Comparison of ENCODE assay signal across 11 mouse cellular contexts in the genomic region with DNA sequence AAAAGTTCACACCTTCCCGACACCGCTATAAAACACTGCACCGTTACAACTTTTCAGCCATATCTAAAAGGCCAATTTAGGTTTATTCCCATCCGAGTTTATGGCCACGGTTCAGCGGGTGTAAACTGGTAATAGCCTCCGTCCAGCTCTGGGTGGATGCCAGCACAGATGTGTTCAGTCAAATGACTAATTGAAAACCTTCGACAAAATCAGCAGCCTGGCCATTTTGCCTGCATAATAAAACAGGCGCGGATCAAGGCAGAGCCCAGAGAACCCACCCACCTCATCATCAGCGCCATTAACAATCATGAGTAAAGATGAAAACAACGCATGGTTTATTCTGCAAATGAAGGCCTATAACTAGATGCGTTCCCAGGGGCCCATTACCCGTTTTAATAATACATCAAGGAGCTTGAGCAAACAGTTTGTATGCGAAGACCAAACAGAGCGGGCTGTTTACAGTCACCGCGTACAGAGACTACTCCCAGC.
DNase-seq lines count a peak whose midpoint lies in the region; ATAC-seq and TF ChIP-seq lines count a peak whose summit lies in the region.
"Had no signal": no experiment of that assay in that cellular context is flagged by ENCODE, and none has a peak within 500 bp of the region (broad histone marks: within the 10 kb centered on the region; RNA-seq: fewer than 3 reads in every experiment).

No protein-coding gene starts in this region.

- H3K36me3 ChIP-seq in kidney, embryonic 14.5 days (ENCODE audit: control insufficient read depth, insufficient read depth, low read length) = no peaks in the 10 kb centered on the region
- H3K36me3 ChIP-seq in hindbrain, embryonic 12.5 days = no peaks in the 10 kb centered on the region
- H3K36me3 ChIP-seq in limb, embryonic 12.5 days = no peaks in the 10 kb centered on the region
- no peaks in the 10 kb centered on the region for H3K36me3 ChIP-seq in neural tube, embryonic 15.5 days
- H3K36me3 ChIP-seq: heart, embryonic 10.5 days had no signal

- H3K4me1 ChIP-seq in kidney, embryonic 14.5 days (ENCODE audit: control insufficient read depth, insufficient read depth, low read length) = no peaks in the 10 kb centered on the region
- peaks cover 18% of the 10 kb centered on the region for H3K4me1 ChIP-seq in hindbrain, embryonic 12.5 days
- H3K4me1 ChIP-seq in limb, embryonic 12.5 days (replicated peaks) = peaks cover 30% of the 10 kb centered on the region
- H3K4me1 ChIP-seq in neural tube, embryonic 15.5 days = peaks cover 21% of the 10 kb centered on the region
- peaks cover 3% of the 10 kb centered on the region; the same call in 1 of the 2 replicates for H3K4me1 ChIP-seq in lung, adult 2 months (ENCODE audit: control insufficient read depth, insufficient read depth, low read length)

- no peak overlapping the region for H3K27ac ChIP-seq in kidney, embryonic 14.5 days (ENCODE audit: low read depth, low read length)
- H3K27ac ChIP-seq in hindbrain, embryonic 12.5 days = peak overlapping the region; percentile 25; the same call in 1 of the 2 replicates
- H3K27ac ChIP-seq in limb, embryonic 12.5 days = no peak overlapping the region
- no peak overlapping the region for H3K27ac ChIP-seq in neural tube, embryonic 15.5 days (replicated peaks)

- H3K9ac ChIP-seq in kidney, embryonic 14.5 days (ENCODE audit: low read depth, low read length) = no peak overlapping the region
- H3K9ac ChIP-seq in hindbrain, embryonic 12.5 days = no peak overlapping the region
- no peak overlapping the region for H3K9ac ChIP-seq in limb, embryonic 12.5 days (replicated peaks)
- no peak overlapping the region for H3K9ac ChIP-seq in neural tube, embryonic 15.5 days (replicated peaks)

- ATAC-seq in kidney, embryonic 14.5 days (ENCODE audit: low FRiP score, low TSS enrichment) = no peak
- peak; percentile 78 for ATAC-seq in hindbrain, embryonic 12.5 days (ENCODE audit: low FRiP score)
- peak; percentile 64; the same call in 1 of the 2 replicates for ATAC-seq in limb, embryonic 12.5 days (ENCODE audit: insufficient number of reproducible peaks, insufficient read depth, low FRiP score, low TSS enrichment, low read depth)
- ATAC-seq in neural tube, embryonic 15.5 days (ENCODE audit: low FRiP score) = peak; percentile 80
- no peak for ATAC-seq in frontal cortex, adult (ENCODE audit: low TSS enrichment)
- ATAC-seq in megakaryocyte, adult 5-6 weeks (ENCODE audit: poor library complexity, severe bottlenecking) = no peak

- no peak overlapping the region for H3K4me2 ChIP-seq in kidney, embryonic 14.5 days (replicated peaks; ENCODE audit: low read depth, low read length)
- H3K4me2 ChIP-seq in hindbrain, embryonic 12.5 days (replicated peaks) = no peak overlapping the region
- no peak overlapping the region for H3K4me2 ChIP-seq in limb, embryonic 12.5 days
- peak overlapping the region; percentile 9 for H3K4me2 ChIP-seq in neural tube, embryonic 15.5 days

- 23% methylated on average over 18 of the region's 18 CpGs for WGBS in kidney, embryonic 14.5 days
- WGBS in hindbrain, embryonic 12.5 days = 52% methylated on average over 18 of the region's 18 CpGs
- 17% methylated on average over 18 of the region's 18 CpGs for WGBS in limb, embryonic 12.5 days
- 13% methylated on average over 18 of the region's 18 CpGs for WGBS in neural tube, embryonic 15.5 days
- WGBS in lung, adult 2 months = 81% methylated on average over 18 of the region's 18 CpGs

- peaks cover 66% of the 10 kb centered on the region for H3K27me3 ChIP-seq in kidney, embryonic 14.5 days (ENCODE audit: control insufficient read depth, insufficient read depth, low read length)
- peaks cover 4% of the 10 kb centered on the region; the same call in 1 of the 2 replicates for H3K27me3 ChIP-seq in hindbrain, embryonic 12.5 days
- H3K27me3 ChIP-seq in limb, embryonic 12.5 days = peaks cover 92% of the 10 kb centered on the region
- H3K27me3 ChIP-seq in neural tube, embryonic 15.5 days (replicated peaks) = peaks cover 41% of the 10 kb centered on the region
- H3K27me3 ChIP-seq: CH12.LX had no signal

- TF ChIP-seq CTCF in lung, adult 2 months (IDR thresholded peaks at IDR 0.05; ENCODE audit: insufficient read depth, low read length) = no peak

- peak; percentile 53 for DNase-seq in kidney, postnatal 10 days
- DNase-seq in lung, adult 2 months = no peak

- TF ChIP-seq POLR2A in lung, adult 2 months (IDR thresholded peaks at IDR 0.05; ENCODE audit: borderline replicate concordance, extremely low read depth, low read depth, low read length) = no peak

- no peak overlapping the region for H3K4me3 ChIP-seq in kidney, embryonic 14.5 days (ENCODE audit: low read length)
- no peak overlapping the region for H3K4me3 ChIP-seq in hindbrain, embryonic 12.5 days
- H3K4me3 ChIP-seq in limb, embryonic 12.5 days (replicated peaks) = no peak overlapping the region
- no peak overlapping the region for H3K4me3 ChIP-seq in neural tube, embryonic 15.5 days (replicated peaks)
- no peak overlapping the region for H3K4me3 ChIP-seq in lung, adult 2 months (replicated peaks; ENCODE audit: extremely low read depth, low read depth, low read length)
- H3K4me3 ChIP-seq: heart, embryonic 10.5 days; myocyte had no signal

- H3K9me3 ChIP-seq in kidney, embryonic 14.5 days (ENCODE audit: control insufficient read depth, low read length) = no peaks in the 10 kb centered on the region
- no peaks in the 10 kb centered on the region for H3K9me3 ChIP-seq in hindbrain, embryonic 12.5 days (replicated peaks)
- no peaks in the 10 kb centered on the region for H3K9me3 ChIP-seq in limb, embryonic 12.5 days
- no peaks in the 10 kb centered on the region for H3K9me3 ChIP-seq in neural tube, embryonic 15.5 days (replicated peaks)
- H3K9me3 ChIP-seq: heart, embryonic 10.5 days had no signal

Comparison
In these comparisons a context has a peak if more than half of its experiments do, and no peak if none do; other contexts are left out.
1. ATAC-seq: peak in hindbrain, embryonic 12.5 days (single experiment), limb, embryonic 12.5 days (single experiment) and neural tube, embryonic 15.5 days (single experiment); none in kidney, embryonic 14.5 days (single experiment), frontal cortex, adult (single experiment) and megakaryocyte, adult 5-6 weeks (single experiment).